Mouse (Mus musculus) embryonic facial prominence, embryonic 13.5 days (tissue): Measurements from ENCODE around the gene Txndc12. TPM values are rescaled to one million over a fixed set of nuclear protein-coding genes. Genes with fewer than 3 reads are reported as not detected.

Experiments
- ATAC-seq: fragments of 200-750 bp; cut with Nextera tagmentation; 2 replicates; pipeline ENCODE4 v1.8.0; 2017; ENCODE audit warnings: low read depth; ENCODE audit not compliant: insufficient number of reproducible peaks, insufficient read depth, low FRiP score, low TSS enrichment
- H3K27ac ChIP-seq: fragments of 300-500 bp; sonication (generic); 2 replicates; pipeline ENCODE4 v1.5.1; 2015; ENCODE audit warnings: moderate library complexity, mild to moderate bottlenecking, inconsistent platforms
- H3K27me3 ChIP-seq: fragments of 300-500 bp; sonication (generic); 2 replicates; pipeline ENCODE4 v1.6.1; 2015; ENCODE audit warnings: mild to moderate bottlenecking, inconsistent platforms
- H3K36me3 ChIP-seq: fragments of 300-500 bp; sonication (generic); 2 replicates; pipeline ENCODE4 v1.6.1; 2015; ENCODE audit warnings: mild to moderate bottlenecking, inconsistent platforms
- H3K4me1 ChIP-seq: fragments of 300-500 bp; sonication (generic); 2 replicates; pipeline ENCODE4 v1.6.1; 2015; ENCODE audit warnings: inconsistent platforms
- H3K4me2 ChIP-seq: fragments of 300-500 bp; sonication (generic); 2 replicates; pipeline ENCODE4 v1.6.1; 2015; ENCODE audit warnings: moderate library complexity, mild to moderate bottlenecking, inconsistent platforms
- H3K4me3 ChIP-seq: fragments of 300-500 bp; sonication (generic); 2 replicates; pipeline ENCODE4 v1.5.1; 2015; ENCODE audit warnings: mild to moderate bottlenecking, inconsistent platforms
- H3K9ac ChIP-seq: fragments of 300-500 bp; sonication (generic); 2 replicates; pipeline ENCODE4 v1.6.1; 2015; ENCODE audit warnings: mild to moderate bottlenecking, inconsistent platforms
- H3K9me3 ChIP-seq: fragments of 300-500 bp; sonication (generic); 2 replicates; pipeline ENCODE4 v1.6.1; 2016; ENCODE audit warnings: inconsistent platforms
- WGBS: fragments of 180-500 bp; shearing (Covaris S2); methylation state at CpG from one replicate; pipeline ENCODE4 v1.1.7; 2015; ENCODE audit warnings: mixed read lengths; 5-methylcytosine and 5-hydroxymethylcytosine counted together
- polyA plus RNA-seq: library from polyadenylated mRNA; unstranded; fragments of >200 nt; fragmentation: Nextera tagmentation; extraction: Ambion mirVana; gene quantifications from 2 replicates; pipeline ENCODE4 v1.2.1, GENCODE M21; 2015

Gene Txndc12
- polyA plus RNA-seq, 1 experiment from 2014 or later, result 111 TPM

GRCm38 (mm10) chr4:108902886-108903285 is 68.5 kb downstream of the Txndc12 start:
- 89% methylated on average over 9 of the region's 9 CpGs for WGBS
- H3K27me3 ChIP-seq, result no peaks in the 10 kb centered on the region
- no peak for ATAC-seq

GRCm38 (mm10) chr4:108903346-108903745 is 68.9 kb downstream of the Txndc12 start:
- no peaks in the 10 kb centered on the region for H3K27me3 ChIP-seq
- H3K4me2 ChIP-seq, result no peak overlapping the region
- no peak overlapping the region for H3K9ac ChIP-seq
- WGBS, result 88% methylated on average over 9 of the region's 9 CpGs
- no peaks in the 10 kb centered on the region for H3K36me3 ChIP-seq
- H3K4me3 ChIP-seq, result no peak overlapping the region
- no peaks in the 10 kb centered on the region for H3K9me3 ChIP-seq
- ATAC-seq, result no peak
- no peak overlapping the region for H3K27ac ChIP-seq
- peaks cover 7% of the 10 kb centered on the region; the same call in 1 of the 2 replicates for H3K4me1 ChIP-seq

More at GRCm38 (mm10) chr4:108902886-108903285, 68.5 kb downstream of the Txndc12 start:
- no peak overlapping the region for H3K4me3 ChIP-seq
- no peaks in the 10 kb centered on the region for H3K9me3 ChIP-seq
- H3K4me1 ChIP-seq, result peaks cover 7% of the 10 kb centered on the region; the same call in 1 of the 2 replicates
- H3K27ac ChIP-seq, result no peak overlapping the region
- no peaks in the 10 kb centered on the region for H3K36me3 ChIP-seq
- no peak overlapping the region for H3K9ac ChIP-seq
- H3K4me2 ChIP-seq, result no peak overlapping the region

- H3K27ac ChIP-seq, result no peak overlapping the region
- no peak overlapping the region for H3K4me2 ChIP-seq
- H3K4me1 ChIP-seq, result peaks cover 7% of the 10 kb centered on the region; the same call in 1 of the 2 replicates
- no peak overlapping the region for H3K4me3 ChIP-seq
- H3K36me3 ChIP-seq, result no peaks in the 10 kb centered on the region
- ATAC-seq, result no peak
- 46% methylated on average over 6 of the region's 6 CpGs for WGBS
- H3K27me3 ChIP-seq, result no peaks in the 10 kb centered on the region
- H3K9me3 ChIP-seq, result no peaks in the 10 kb centered on the region
- H3K9ac ChIP-seq, result no peak overlapping the region
Measured at GRCm38 (mm10) chr4:108904076-108904475, 69.7 kb downstream of the Txndc12 start.

GRCm38 (mm10) chr4:108904790-108905189 is 70.4 kb downstream of the Txndc12 start:
- Histone ChIP-seq H3K4me1 (peaks cover 7% of the 10 kb centered on the region; the same call in 1 of the 2 replicates), H3K9ac (no peak overlapping the region), H3K4me2 (no peak overlapping the region), H3K27ac (no peak overlapping the region), H3K27me3 (no peaks in the 10 kb centered on the region), H3K4me3 (no peak overlapping the region), H3K9me3 (no peaks in the 10 kb centered on the region), H3K36me3 (no peaks in the 10 kb centered on the region)
- ATAC-seq, result no peak
- 90% methylated on average over 10 of the region's 10 CpGs for WGBS

- Histone ChIP-seq H3K9ac (no peak overlapping the region), H3K4me3 (no peak overlapping the region), H3K36me3 (no peaks in the 10 kb centered on the region), H3K4me2 (no peak overlapping the region), H3K9me3 (no peaks in the 10 kb centered on the region), H3K4me1 (peaks cover 7% of the 10 kb centered on the region; the same call in 1 of the 2 replicates), H3K27me3 (no peaks in the 10 kb centered on the region), H3K27ac (no peak overlapping the region)
- no peak for ATAC-seq
- WGBS, result 27% methylated on average over 6 of the region's 6 CpGs
Measured at GRCm38 (mm10) chr4:108905859-108906258, 71.5 kb downstream of the Txndc12 start.

- H3K4me3 ChIP-seq, result no peak overlapping the region
- no peaks in the 10 kb centered on the region for H3K9me3 ChIP-seq
- no peak for ATAC-seq
- H3K4me1 ChIP-seq, result peaks cover 7% of the 10 kb centered on the region; the same call in 1 of the 2 replicates
- H3K36me3 ChIP-seq, result no peaks in the 10 kb centered on the region
- no peak overlapping the region for H3K4me2 ChIP-seq
- no peaks in the 10 kb centered on the region for H3K27me3 ChIP-seq
- no peak overlapping the region for H3K9ac ChIP-seq
- H3K27ac ChIP-seq, result no peak overlapping the region
Measured at GRCm38 (mm10) chr4:108907475-108907874, 73.1 kb downstream of the Txndc12 start.

DNA sequence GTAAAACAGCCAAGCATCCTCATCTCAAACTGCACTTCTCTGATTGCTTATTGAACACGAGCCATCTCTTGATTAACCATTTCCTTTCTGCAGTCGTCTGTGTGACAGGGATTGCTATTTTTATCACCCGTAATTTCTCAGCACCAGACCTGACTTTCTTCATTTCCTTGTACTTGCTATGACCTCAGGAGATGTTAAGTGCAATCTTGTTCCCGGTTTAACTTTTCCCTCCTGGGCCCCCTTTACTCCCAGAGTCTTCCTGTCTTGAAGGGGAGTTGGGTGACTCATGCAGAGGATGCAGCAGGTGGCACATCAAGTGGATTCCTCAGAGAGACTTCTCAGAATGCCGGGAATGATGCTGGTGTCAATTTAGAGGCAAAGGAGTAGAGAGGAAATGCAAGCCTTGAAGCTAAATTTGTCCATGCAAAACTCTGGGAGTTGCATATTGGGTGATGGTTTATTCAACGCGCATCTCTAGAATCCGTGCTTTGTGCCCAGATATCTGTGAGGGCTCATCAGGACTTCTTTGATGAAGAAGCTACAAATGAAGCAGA is 75.5 kb downstream of the Txndc12 start:
- no peak overlapping the region for H3K9ac ChIP-seq
- no peak overlapping the region for H3K27ac ChIP-seq
- no peak overlapping the region for H3K4me2 ChIP-seq
- H3K27me3 ChIP-seq, result no peaks in the 10 kb centered on the region
- no peak overlapping the region for H3K4me3 ChIP-seq
- H3K4me1 ChIP-seq, result peaks cover 7% of the 10 kb centered on the region; the same call in 1 of the 2 replicates
- WGBS, result 63% methylated on average over 8 of the region's 8 CpGs
- H3K36me3 ChIP-seq, result no peaks in the 10 kb centered on the region
- no peaks in the 10 kb centered on the region for H3K9me3 ChIP-seq
- ATAC-seq, result no peak

Other genes with a start within 250 kb of the Txndc12 start
- 34.5 and 37.2 TPM in 2 replicates for gene Cc2d1b, start 214.7 kb upstream of the Txndc12 start, polyA plus RNA-seq
- 2.6 and 4.1 TPM in 2 replicates for gene 3110021N24Rik, start 115.0 kb upstream of the Txndc12 start, polyA plus RNA-seq
- 6.6 and 7.2 TPM in 2 replicates for gene Zfyve9, start 53.8 kb upstream of the Txndc12 start, polyA plus RNA-seq
- gene Btf3l4, start 987 bp upstream of the Txndc12 start, polyA plus RNA-seq, result 180 and 199 TPM in 2 replicates
- 49.7 and 53.3 TPM in 2 replicates for gene Kti12, start 13.2 kb downstream of the Txndc12 start, polyA plus RNA-seq
- gene A730015C16Rik, start 14.0 kb downstream of the Txndc12 start, polyA plus RNA-seq, result 1.2 and 1.5 TPM in 2 replicates
- 19.9 and 22.3 TPM in 2 replicates for gene Rab3b, start 44.5 kb downstream of the Txndc12 start, polyA plus RNA-seq
- gene Nrd1, start 166.1 kb downstream of the Txndc12 start, polyA plus RNA-seq, result 77.2 and 80.0 TPM in 2 replicates